Mouse (Mus musculus) erythroblast, embryonic 14.5 days (primary cell): ENCODE measurements around the gene Dnm3.

Source experiments
- GATA1 ChIP-seq: IDR thresholded peaks from 2 replicates; pipeline ENCODE4 v1.6.1; 2012; ENCODE audit warnings: low read length, inconsistent platforms, mixed read lengths
- TAL1 ChIP-seq: IDR thresholded peaks from 3 replicates; pipeline ENCODE4 v1.6.1; 2012; ENCODE audit warnings: low read length, inconsistent platforms, mixed read lengths

GRCm38 (mm10) chr1:162157659-162158058 is 320.2 kb downstream of the Dnm3 start:
- no peak for TF ChIP-seq TAL1
- TF ChIP-seq GATA1 = no peak
